Comparison of ENCODE assay signal across 8 mouse cellular contexts in the genomic region with DNA sequence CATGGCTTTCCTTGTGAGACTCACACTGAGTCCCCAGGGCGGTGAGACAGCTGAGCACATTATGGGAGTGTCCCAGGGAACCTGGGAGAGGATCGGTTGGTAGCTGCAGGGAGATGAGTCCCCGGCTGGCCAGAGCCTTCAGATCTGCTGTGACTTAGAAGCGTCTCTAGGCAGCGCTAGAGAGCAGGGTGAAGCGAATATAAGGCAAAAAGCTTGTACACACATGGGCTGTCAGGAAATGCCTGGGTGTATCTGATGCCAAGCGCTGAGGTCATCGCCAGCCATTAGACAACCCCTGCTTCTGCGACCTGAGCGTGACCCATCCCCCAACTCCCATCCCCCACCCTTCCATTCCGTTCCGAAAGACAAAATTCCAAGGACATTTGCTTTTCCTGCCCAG.
DNase-seq lines count a peak whose midpoint lies in the region; ATAC-seq and TF ChIP-seq lines count a peak whose summit lies in the region.

No protein-coding gene starts in this region.

- H3K4me2 ChIP-seq in intestine, embryonic 16.5 days (ENCODE audit: low read depth, low read length) = peak overlapping the region; percentile 25; the same call in 1 of the 2 replicates
- peak overlapping the region; percentile 32; the same call in 1 of the 2 replicates for H3K4me2 ChIP-seq in limb, embryonic 13.5 days (replicated peaks)
- peak overlapping the region; percentile 16; the same call in 1 of the 2 replicates for H3K4me2 ChIP-seq in midbrain, embryonic 15.5 days
- no peak overlapping the region; the same call in 1 of the 2 replicates for H3K4me2 ChIP-seq in stomach, postnatal 0 days (replicated peaks; ENCODE audit: low read depth)

- H3K9me3 ChIP-seq in intestine, embryonic 16.5 days (ENCODE audit: control insufficient read depth, low read length) = no peaks in the 10 kb centered on the region
- no peaks in the 10 kb centered on the region for H3K9me3 ChIP-seq in limb, embryonic 13.5 days
- no peaks in the 10 kb centered on the region for H3K9me3 ChIP-seq in midbrain, embryonic 15.5 days
- no peaks in the 10 kb centered on the region for H3K9me3 ChIP-seq in stomach, postnatal 0 days (ENCODE audit: control insufficient read depth, low read length)

- H3K9ac ChIP-seq in intestine, embryonic 16.5 days (ENCODE audit: low read depth, low read length) = 0 out of 2 replicates have a peak overlapping the region, but pooled peaks have one; percentile 11
- H3K9ac ChIP-seq in limb, embryonic 13.5 days = no peak overlapping the region
- H3K9ac ChIP-seq in midbrain, embryonic 15.5 days = no peak overlapping the region
- no peak overlapping the region for H3K9ac ChIP-seq in stomach, postnatal 0 days (ENCODE audit: low read length)

- H3K4me1 ChIP-seq in intestine, embryonic 16.5 days (ENCODE audit: control insufficient read depth, insufficient read depth, low read length) = peaks cover 11% of the 10 kb centered on the region; the same call in 1 of the 2 replicates
- H3K4me1 ChIP-seq in limb, embryonic 13.5 days = peaks cover 16% of the 10 kb centered on the region
- peaks cover 19% of the 10 kb centered on the region for H3K4me1 ChIP-seq in midbrain, embryonic 15.5 days
- no peaks in the 10 kb centered on the region for H3K4me1 ChIP-seq in stomach, postnatal 0 days (replicated peaks; ENCODE audit: control insufficient read depth, insufficient read depth)

- no peaks in the 10 kb centered on the region for H3K27me3 ChIP-seq in intestine, embryonic 16.5 days (replicated peaks; ENCODE audit: control insufficient read depth, insufficient read depth, low read length)
- no peaks in the 10 kb centered on the region for H3K27me3 ChIP-seq in limb, embryonic 13.5 days
- no peaks in the 10 kb centered on the region for H3K27me3 ChIP-seq in midbrain, embryonic 15.5 days (replicated peaks)
- no peaks in the 10 kb centered on the region for H3K27me3 ChIP-seq in stomach, postnatal 0 days (ENCODE audit: control insufficient read depth, insufficient read depth, low read length)

- H3K36me3 ChIP-seq in intestine, embryonic 16.5 days (ENCODE audit: control insufficient read depth, insufficient read depth, low read length) = no peaks in the 10 kb centered on the region
- no peaks in the 10 kb centered on the region for H3K36me3 ChIP-seq in limb, embryonic 13.5 days
- H3K36me3 ChIP-seq in midbrain, embryonic 15.5 days (replicated peaks) = no peaks in the 10 kb centered on the region
- H3K36me3 ChIP-seq in stomach, postnatal 0 days (ENCODE audit: control insufficient read depth, insufficient read depth, low read length) = no peaks in the 10 kb centered on the region

- H3K4me3 ChIP-seq in intestine, embryonic 16.5 days (ENCODE audit: low read length) = no peak overlapping the region
- H3K4me3 ChIP-seq in limb, embryonic 13.5 days = no peak overlapping the region
- H3K4me3 ChIP-seq in midbrain, embryonic 15.5 days = no peak overlapping the region
- no peak overlapping the region for H3K4me3 ChIP-seq in stomach, postnatal 0 days (ENCODE audit: low read depth, low read length)

- WGBS in intestine, embryonic 16.5 days = 16% methylated on average over 12 of the region's 12 CpGs
- WGBS in limb, embryonic 13.5 days = 22% methylated on average over 12 of the region's 12 CpGs
- 24% methylated on average over 12 of the region's 12 CpGs for WGBS in midbrain, embryonic 15.5 days
- WGBS in stomach, postnatal 0 days = 10% methylated on average over 12 of the region's 12 CpGs

- ATAC-seq in granulocyte monocyte progenitor cell, adult 5-6 weeks (replicated peaks; ENCODE audit: poor library complexity, severe bottlenecking) = peak; percentile 95
- peak; percentile 31 for ATAC-seq in intestine, embryonic 16.5 days
- ATAC-seq in limb, embryonic 13.5 days (ENCODE audit: low FRiP score, low read depth) = peak; percentile 49; the same call in 1 of the 2 replicates
- ATAC-seq in midbrain, embryonic 15.5 days (replicated peaks) = no peak
- peak; percentile 82 for ATAC-seq in stomach, postnatal 0 days (ENCODE audit: low FRiP score, low TSS enrichment)

- TF ChIP-seq EP300 in stomach, postnatal 0 days (optimal IDR thresholded peaks at IDR 0.05) = no peak

- peak; percentile 67 for DNase-seq in urinary bladder, postnatal 14 days (ENCODE audit: low spot score)
- no peak for DNase-seq in urinary bladder, adult 2 months (ENCODE audit: low spot score)
- DNase-seq in cerebellum, postnatal 25 days = peak; percentile 86 to 88
- peak; percentile 70 for DNase-seq in stomach, postnatal 0 days (ENCODE audit: low spot score)

- H3K27ac ChIP-seq in intestine, embryonic 16.5 days (ENCODE audit: low read length) = no peak overlapping the region
- H3K27ac ChIP-seq in limb, embryonic 13.5 days = no peak overlapping the region
- no peak overlapping the region for H3K27ac ChIP-seq in midbrain, embryonic 15.5 days
- no peak overlapping the region for H3K27ac ChIP-seq in stomach, postnatal 0 days (replicated peaks)

- TF ChIP-seq CTCF in stomach, postnatal 0 days (IDR thresholded peaks at IDR 0.05; ENCODE audit: low read depth) = peak; percentile 86
